Mouse (Mus musculus) heart, embryonic 14.5 days (tissue): ENCODE results near the gene Klhl7. TPM values are rescaled to one million over a fixed set of nuclear protein-coding genes. Genes with fewer than 3 reads are reported as not detected.

Source experiments
- ATAC-seq: fragments of 200-750 bp; cut with Nextera tagmentation; 2 replicates; pipeline ENCODE4 v1.8.0; 2017; ENCODE audit warnings: low read depth, moderate TSS enrichment; ENCODE audit not compliant: insufficient number of reproducible peaks, insufficient read depth, low FRiP score
- H3K27ac ChIP-seq, 2 experiments: fragments of 200-500 bp in 1 of 2; fragments of 300-500 bp in 1 of 2; sonication (generic) in 1 of 2; replicated peaks in 1 of 2; 2 replicates each; pipeline ENCODE4 v1.5.1; 2012 to 2014; ENCODE audit warnings: low read depth in 2 of 2, low read length in 2 of 2, control low read depth in 1 of 2, mild to moderate bottlenecking in 1 of 2, mixed read lengths in 1 of 2; ENCODE audit not compliant: control insufficient read depth in 1 of 2, insufficient read depth in 1 of 2
- H3K27me3 ChIP-seq: fragments of 300-500 bp; sonication (generic); 2 replicates; pipeline ENCODE4 v1.6.1; 2014; ENCODE audit warnings: mild to moderate bottlenecking, low read length, control low read depth; ENCODE audit not compliant: control insufficient read depth, insufficient read depth
- H3K36me3 ChIP-seq: fragments of 300-500 bp; sonication (generic); 2 replicates; pipeline ENCODE4 v1.6.1; 2014; ENCODE audit warnings: mild to moderate bottlenecking, control low read depth, low read length, mixed read lengths; ENCODE audit not compliant: control insufficient read depth, insufficient read depth
- H3K4me1 ChIP-seq, 2 experiments: fragments of 200-500 bp in 1 of 2; fragments of 300-500 bp in 1 of 2; sonication (generic) in 1 of 2; 2 replicates each; pipeline ENCODE4 v1.6.1; 2012 to 2014; ENCODE audit warnings: low read length in 2 of 2, control low read depth in 1 of 2, mixed read lengths in 1 of 2; ENCODE audit not compliant: control insufficient read depth in 2 of 2, insufficient read depth in 2 of 2
- H3K4me2 ChIP-seq: fragments of 300-500 bp; sonication (generic); 2 replicates; pipeline ENCODE4 v1.6.1; 2014; ENCODE audit warnings: mild to moderate bottlenecking, low read length
- H3K4me3 ChIP-seq, 2 experiments: fragments of 200-500 bp in 1 of 2; fragments of 300-500 bp in 1 of 2; sonication (generic) in 1 of 2; 2 replicates each; pipeline ENCODE4 v1.5.1; 2012 to 2014; ENCODE audit warnings: low read length in 2 of 2, mild to moderate bottlenecking in 2 of 2, control low read depth in 1 of 2, low read depth in 1 of 2, moderate library complexity in 1 of 2; ENCODE audit not compliant: control insufficient read depth in 1 of 2, insufficient read depth in 1 of 2
- H3K9ac ChIP-seq: fragments of 300-500 bp; sonication (generic); 2 replicates; pipeline ENCODE4 v1.6.1; 2014; ENCODE audit warnings: mild to moderate bottlenecking, low read length
- H3K9me3 ChIP-seq: fragments of 300-500 bp; sonication (generic); 2 replicates; pipeline ENCODE4 v1.6.1; 2016; ENCODE audit warnings: low read length, control low read depth; ENCODE audit not compliant: control insufficient read depth
- WGBS: fragments of 180-500 bp; shearing (Covaris S2); extraction: QIAGEN DNeasy Blood & Tissue Kit; methylation state at CpG from one replicate; pipeline ENCODE4 v1.1.7; 2014; 5-methylcytosine and 5-hydroxymethylcytosine counted together
- polyA plus RNA-seq: library from polyadenylated mRNA; unstranded; fragments of >200 nt; fragmentation: Nextera tagmentation; extraction: Ambion mirVana; gene quantifications from 2 replicates; pipeline ENCODE4 v1.2.1, GENCODE M21; 2014

Gene Klhl7
- polyA plus RNA-seq, 1 experiment from 2014 or later: 51.0 TPM

DNA sequence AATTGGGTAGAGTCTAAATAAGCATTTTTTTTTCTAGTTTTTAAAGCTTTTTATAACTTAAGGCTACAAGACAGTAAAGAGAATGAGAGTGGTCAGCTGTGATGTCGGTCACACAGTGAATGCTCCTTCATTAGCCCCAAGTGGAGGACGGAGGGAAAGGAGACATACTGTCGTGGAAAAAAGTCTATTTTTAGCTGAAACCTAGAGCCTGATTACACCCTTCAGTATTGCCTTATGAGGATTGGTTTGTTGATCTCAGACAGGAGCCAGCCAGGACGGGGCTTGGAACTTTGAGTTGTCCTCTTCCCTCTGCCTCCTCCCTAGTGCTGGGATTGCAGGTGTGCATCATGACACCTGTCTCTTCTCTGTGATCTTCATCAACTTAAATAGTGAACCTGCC lies 26.6 kb downstream of the Klhl7 start:
- Histone ChIP-seq H3K4me2 (peak overlapping the region; percentile 24), H3K4me1 (peaks cover 7 to 28% of the 10 kb centered on the region in 2 experiments; a peak in 3 of 4 replicates), H3K9ac (0 out of 2 replicates have a peak overlapping the region, but pooled peaks have one; percentile 27), H3K27me3 (no peaks in the 10 kb centered on the region), H3K27ac (peak overlapping the region; percentile 89 to 96), H3K9me3 (no peaks in the 10 kb centered on the region), H3K4me3 (no peak overlapping the region), H3K36me3 (peaks cover 8% of the 10 kb centered on the region; the same call in 1 of the 2 replicates)
- WGBS: 18% methylated on average over 4 of the region's 4 CpGs
- ATAC-seq: peak; percentile 47; the same call in 1 of the 2 replicates

DNA sequence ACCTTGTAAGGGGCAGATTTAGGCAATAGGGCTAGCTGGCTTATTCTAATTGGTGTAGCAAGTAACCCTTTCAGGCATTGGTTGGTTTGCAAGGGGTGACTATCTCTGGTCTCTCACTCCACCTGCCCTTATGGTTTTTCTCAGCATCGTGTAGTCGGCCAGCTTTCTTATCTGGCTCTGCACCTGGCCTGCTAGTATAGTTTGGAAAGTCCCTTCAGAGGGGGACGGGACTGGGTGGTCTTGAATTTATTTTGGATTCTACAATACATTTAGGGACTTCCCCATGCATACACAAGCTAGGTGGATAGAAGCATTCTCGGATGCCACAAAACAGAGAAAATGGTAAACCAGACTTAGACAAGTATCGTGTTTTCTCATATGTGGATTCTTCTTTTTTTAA lies 46.6 kb downstream of the Klhl7 start:
- no peak for ATAC-seq
- no peak overlapping the region for H3K9ac ChIP-seq
- no peaks in the 10 kb centered on the region for H3K9me3 ChIP-seq
- no peak overlapping the region for H3K4me3 ChIP-seq
- no peak overlapping the region for H3K27ac ChIP-seq
- H3K36me3 ChIP-seq: peaks cover 85% of the 10 kb centered on the region
- 87% methylated on average over 5 of the region's 5 CpGs for WGBS
- peaks cover 2 to 13% of the 10 kb centered on the region in 2 experiments; a peak in 2 of 4 replicates for H3K4me1 ChIP-seq
- H3K4me2 ChIP-seq: no peak overlapping the region
- no peaks in the 10 kb centered on the region for H3K27me3 ChIP-seq

DNA sequence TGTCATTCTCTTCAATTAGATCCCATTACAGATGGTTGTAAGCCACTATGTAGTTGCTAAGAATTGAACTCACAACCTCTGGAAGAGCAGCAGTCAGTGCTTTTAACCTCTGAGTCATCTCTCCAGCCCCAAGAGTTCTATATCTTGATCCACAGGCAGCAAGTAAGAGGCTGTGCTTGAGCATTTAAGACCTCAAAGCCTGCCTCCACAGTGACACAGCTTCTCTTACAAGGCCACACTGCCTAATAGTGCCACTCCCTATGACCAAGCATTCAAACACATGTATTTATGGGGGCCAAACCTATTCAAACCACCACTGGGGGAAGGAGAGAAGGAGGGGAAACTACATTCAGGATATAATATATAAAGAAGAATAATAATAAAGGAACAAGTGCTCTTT lies 51.8 kb downstream of the Klhl7 start:
- H3K36me3 ChIP-seq: peaks cover 75% of the 10 kb centered on the region
- H3K27me3 ChIP-seq: no peaks in the 10 kb centered on the region
- no peaks in the 10 kb centered on the region for H3K4me1 ChIP-seq
- ATAC-seq: no peak
- H3K4me2 ChIP-seq: no peak overlapping the region
- no peak overlapping the region for H3K9ac ChIP-seq
- H3K27ac ChIP-seq: no peak overlapping the region
- no peaks in the 10 kb centered on the region for H3K9me3 ChIP-seq
- H3K4me3 ChIP-seq: no peak overlapping the region

DNA sequence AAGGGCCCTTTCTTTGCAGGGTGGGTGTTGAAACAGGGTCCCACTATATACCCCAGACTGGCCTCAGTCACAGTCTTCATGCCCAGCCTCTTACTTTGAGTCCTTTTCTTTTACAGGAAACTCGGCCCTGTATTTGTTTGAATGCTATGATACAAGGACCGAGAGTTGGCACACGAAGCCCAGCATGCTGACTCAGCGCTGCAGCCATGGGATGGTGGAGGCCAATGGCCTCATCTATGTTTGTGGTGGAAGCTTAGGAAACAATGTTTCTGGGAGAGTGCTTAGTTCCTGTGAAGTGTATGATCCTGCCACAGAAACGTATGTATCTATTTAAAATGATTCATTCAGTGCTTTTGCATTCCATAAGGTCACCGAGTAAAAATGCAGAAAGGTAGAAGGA lies 56.4 kb downstream of the Klhl7 start:
- no peaks in the 10 kb centered on the region for H3K9me3 ChIP-seq
- H3K4me3 ChIP-seq: no peak overlapping the region
- no peak overlapping the region for H3K27ac ChIP-seq
- no peak overlapping the region for H3K4me2 ChIP-seq
- H3K9ac ChIP-seq: no peak overlapping the region
- no peaks in the 10 kb centered on the region for H3K4me1 ChIP-seq
- no peaks in the 10 kb centered on the region for H3K27me3 ChIP-seq
- peaks cover 65% of the 10 kb centered on the region for H3K36me3 ChIP-seq
- ATAC-seq: no peak
- WGBS: 91% methylated on average over 6 of the region's 6 CpGs

DNA sequence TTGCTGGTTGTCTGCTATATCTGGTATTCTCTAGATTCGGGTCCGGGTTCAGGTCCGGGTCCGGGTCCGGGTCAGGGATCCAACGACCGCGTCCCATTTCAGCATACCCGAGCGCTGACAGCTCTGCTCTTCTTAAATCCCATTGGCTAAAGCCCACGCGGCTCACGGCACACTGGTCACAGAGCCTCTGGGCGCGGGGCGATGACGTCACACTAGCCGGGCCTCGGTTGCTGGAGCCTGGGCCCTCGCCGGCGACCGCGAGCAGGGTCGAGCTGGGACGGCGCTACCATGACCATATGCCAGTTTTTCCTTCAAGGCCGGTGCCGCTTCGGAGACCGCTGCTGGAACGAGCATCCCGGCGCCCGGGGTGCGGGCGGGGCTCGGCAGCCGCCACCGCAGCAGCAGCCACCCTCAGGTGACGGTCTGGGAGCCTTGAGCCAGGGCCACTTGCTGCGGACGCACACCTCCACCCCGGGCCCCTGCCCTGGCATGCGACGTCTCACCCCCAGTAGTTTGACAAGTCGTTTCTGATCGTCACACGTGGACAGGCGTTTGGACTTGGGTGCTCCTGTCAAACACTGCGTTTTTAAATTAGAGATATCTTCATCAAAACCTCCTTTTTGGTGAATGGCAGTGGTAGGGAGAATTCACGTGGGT lies 64.5 kb downstream of the Klhl7 start, which contains the start of gene Nupl2:
Gene Nupl2 (plus strand): TSS at position 175 of the 657 bp plus-strand sequence.
- ATAC-seq: peak; percentile 93
- peak within 1 kb of the TSS; percentile 52 to 58 for H3K27ac ChIP-seq
- peak within 1 kb of the TSS; percentile 90 for H3K9ac ChIP-seq
- WGBS: under 1% methylated on average over 52 of the region's 52 CpGs
- H3K4me2 ChIP-seq: peak within 1 kb of the TSS; percentile 75
- 0 out of 4 replicates have a peak, but pooled peaks cover 0 to 3% of the 10 kb centered on the region in 2 experiments for H3K4me1 ChIP-seq
- peak within 1 kb of the TSS; percentile 67 to 74 for H3K4me3 ChIP-seq
- no peaks in the 10 kb centered on the region for H3K27me3 ChIP-seq
- H3K9me3 ChIP-seq: no peaks in the 10 kb centered on the region
- H3K36me3 ChIP-seq: peaks cover 30% of the 10 kb centered on the region

DNA sequence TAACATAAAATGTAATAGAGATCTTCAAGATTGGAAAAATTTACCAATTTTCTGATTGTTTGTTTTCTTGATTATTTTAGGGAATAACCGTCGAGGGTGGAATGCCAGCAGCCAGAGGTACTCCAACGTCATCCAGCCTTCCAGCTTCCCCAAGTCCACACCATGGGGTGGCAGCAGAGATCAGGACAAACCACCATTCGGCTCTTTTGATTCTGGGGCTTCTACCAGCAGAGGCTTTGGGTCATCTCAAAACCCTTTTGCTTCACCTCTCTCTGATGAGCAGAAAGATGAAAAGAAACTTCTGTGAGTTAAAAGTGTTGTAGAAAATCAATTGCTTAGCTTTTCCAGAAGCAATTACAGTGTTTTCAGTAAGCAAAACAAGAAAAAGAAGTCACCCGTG lies 66.9 kb downstream of the Klhl7 start:
- WGBS: 50% methylated on average over 5 of the region's 5 CpGs
- Histone ChIP-seq H3K4me2 (no peak overlapping the region), H3K9ac (no peak overlapping the region), H3K4me1 (0 out of 4 replicates have a peak, but pooled peaks cover 0 to 3% of the 10 kb centered on the region in 2 experiments), H3K4me3 (no peak overlapping the region), H3K36me3 (peaks cover 39% of the 10 kb centered on the region), H3K9me3 (no peaks in the 10 kb centered on the region), H3K27me3 (no peaks in the 10 kb centered on the region), H3K27ac (no peak overlapping the region)
- no peak for ATAC-seq

DNA sequence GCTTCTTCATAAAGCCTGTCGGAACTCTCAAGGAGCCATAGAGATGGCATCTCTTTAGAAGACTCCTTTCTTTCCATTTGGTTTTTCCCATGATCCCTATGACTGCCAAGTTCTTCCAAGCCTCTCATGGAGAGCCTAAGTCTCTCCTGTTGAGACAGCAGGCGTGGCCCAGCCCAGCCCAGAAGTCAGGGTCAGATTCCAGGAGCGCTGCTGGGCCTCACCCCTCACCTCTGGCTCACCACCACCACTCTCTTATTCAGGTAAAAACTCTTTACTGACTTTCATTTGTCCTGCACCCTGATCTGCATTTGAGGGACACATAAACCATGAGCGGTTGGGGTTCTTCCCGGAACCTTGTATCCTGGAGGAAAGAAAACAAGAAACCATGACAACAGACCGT lies 69.5 kb downstream of the Klhl7 start:
- Histone ChIP-seq H3K4me1 (0 out of 4 replicates have a peak, but pooled peaks cover 0 to 3% of the 10 kb centered on the region in 2 experiments), H3K36me3 (peaks cover 56% of the 10 kb centered on the region), H3K4me2 (no peak overlapping the region), H3K27ac (no peak overlapping the region), H3K27me3 (no peaks in the 10 kb centered on the region), H3K4me3 (no peak overlapping the region), H3K9me3 (no peaks in the 10 kb centered on the region), H3K9ac (no peak overlapping the region)
- 90% methylated on average over 6 of the region's 6 CpGs for WGBS
- no peak for ATAC-seq

DNA sequence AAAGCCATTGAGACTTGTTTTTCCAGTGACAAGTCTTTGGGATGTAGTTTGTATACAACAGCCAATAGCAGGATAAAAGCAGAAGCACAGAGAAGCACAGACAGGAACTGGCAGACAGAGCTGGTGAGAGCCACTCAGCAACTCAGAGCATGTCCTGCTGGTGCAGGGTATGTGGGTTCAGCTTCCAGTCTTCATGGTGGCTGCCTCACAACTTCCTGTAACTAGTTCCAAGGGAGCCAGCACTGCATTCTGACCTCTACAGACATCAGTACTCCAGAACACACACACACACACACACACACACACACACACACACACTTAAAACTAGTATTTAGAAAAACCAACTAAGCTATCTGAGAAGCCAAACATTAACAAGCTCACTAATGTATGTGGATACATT lies 71.7 kb downstream of the Klhl7 start:
- Histone ChIP-seq H3K9me3 (no peaks in the 10 kb centered on the region), H3K36me3 (peaks cover 73% of the 10 kb centered on the region), H3K4me1 (no peaks in the 10 kb centered on the region), H3K4me2 (no peak overlapping the region), H3K27me3 (no peaks in the 10 kb centered on the region), H3K27ac (no peak overlapping the region), H3K9ac (no peak overlapping the region), H3K4me3 (no peak overlapping the region)
- no peak for ATAC-seq
